Mouse (Mus musculus): ENCODE measurements around the gene Pacs2. TPM values are rescaled to one million over a fixed set of nuclear protein-coding genes. Genes with fewer than 3 reads are reported as not detected.
A peak's percentile ranks its signal among the peaks of the same experiment; 100 is the strongest.

Pacs2 gene
- total and polyA plus RNA-seq, 3 experiments, result 29.8 to 69.7 (median 62.5) TPM

DNA sequence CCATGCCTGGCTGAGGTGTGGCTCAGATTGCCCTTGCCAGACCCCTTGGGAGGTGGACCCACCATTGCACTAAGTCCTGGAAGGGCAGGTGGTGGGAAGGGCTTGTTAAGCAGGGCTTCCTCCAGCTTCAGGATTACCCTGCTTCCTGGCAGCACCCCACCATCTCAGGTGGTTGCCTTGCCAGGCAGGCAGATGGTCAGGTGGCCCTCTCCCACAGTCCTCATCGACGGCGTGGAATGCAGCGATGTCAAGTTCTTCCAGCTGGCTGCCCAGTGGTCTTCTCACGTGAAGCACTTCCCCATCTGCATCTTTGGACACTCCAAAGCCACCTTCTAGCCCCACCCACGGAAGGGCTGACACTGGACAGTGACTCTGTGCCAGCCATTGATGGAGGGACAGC is 57.0 kb downstream of the Pacs2 start:
- no peaks in the 10 kb centered on the region for H3K9me3 ChIP-seq (replicated peaks; ENCODE audit: insufficient read depth, low read length)
- H3K4me1 ChIP-seq (ENCODE audit: control insufficient read depth in 1 of 2, insufficient read depth in 2 of 2, low read length in 2 of 2), result peaks cover 0 to 14% of the 10 kb centered on the region in 2 experiments; a peak in 2 of 4 replicates
- H3K79me2 ChIP-seq (ENCODE audit: control insufficient read depth, insufficient read depth, low read length, poor library complexity), result peaks cover 3% of the 10 kb centered on the region; the same call in 1 of the 2 replicates
- no peaks in the 10 kb centered on the region for H3K27me3 ChIP-seq (ENCODE audit: control insufficient read depth in 1 of 2, insufficient read depth in 2 of 2, low read length in 2 of 2)
- H3K9ac ChIP-seq (ENCODE audit: control insufficient read depth, low read depth, low read length, poor library complexity, severe bottlenecking), result no peak overlapping the region
- H3K27ac ChIP-seq (ENCODE audit: control insufficient read depth, low read depth, low read length), result no peak overlapping the region
- no peak overlapping the region for H3K4me3 ChIP-seq (ENCODE audit: control insufficient read depth in 1 of 2, insufficient read depth in 1 of 2, low read depth in 2 of 2, low read length in 2 of 2)
- TF ChIP-seq GABPA (IDR thresholded peaks at IDR 0.05; ENCODE audit: low read depth, low read length) (no peak), GATA1 (IDR thresholded peaks at IDR 0.05; ENCODE audit: low read depth, low read length) (no peak)
- H3K36me3 ChIP-seq (ENCODE audit: control insufficient read depth in 1 of 2, insufficient read depth in 2 of 2, low read length in 2 of 2), result peaks cover 0 to 4% of the 10 kb centered on the region in 2 experiments; a peak in 1 of 4 replicates
- DNase-seq (ENCODE audit: low read depth, low spot score), result no peak

DNA sequence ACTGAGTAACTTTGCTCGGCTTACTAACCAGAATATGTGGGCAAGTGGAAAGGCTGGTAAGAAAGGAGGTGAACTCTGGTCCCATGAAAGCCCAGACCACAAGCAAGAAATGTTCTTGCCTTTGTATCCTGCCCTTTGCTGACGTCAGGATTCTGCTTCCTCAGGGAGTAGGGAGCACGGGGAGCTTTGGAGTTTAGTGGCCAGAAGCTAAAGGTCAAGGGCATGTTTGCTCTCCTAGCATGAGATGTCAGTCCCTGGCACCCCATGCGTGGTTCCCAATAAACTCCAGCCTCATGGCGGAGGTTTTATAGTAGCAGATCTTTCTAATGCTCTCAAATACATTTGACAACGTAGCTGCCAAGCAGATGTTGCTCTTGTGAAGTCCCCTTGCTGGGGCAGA is 57.5 kb downstream of the Pacs2 start:
- TF ChIP-seq SMC3 (IDR thresholded peaks at IDR 0.05; ENCODE audit: low read depth, low read length) (0 out of 2 replicates have a peak, but pooled peaks have one; percentile 3), GATA1 (IDR thresholded peaks at IDR 0.05; ENCODE audit: low read depth, low read length) (no peak)
- DNase-seq (ENCODE audit: low read depth, low spot score), result no peak
- H3K27ac ChIP-seq (ENCODE audit: control insufficient read depth, low read depth, low read length), result no peak overlapping the region
- H3K27me3 ChIP-seq (ENCODE audit: control insufficient read depth in 1 of 2, insufficient read depth in 2 of 2, low read length in 2 of 2), result no peaks in the 10 kb centered on the region
- H3K4me1 ChIP-seq (ENCODE audit: control insufficient read depth in 1 of 2, insufficient read depth in 2 of 2, low read length in 2 of 2), result peaks cover 0 to 14% of the 10 kb centered on the region in 2 experiments; a peak in 2 of 4 replicates
- peaks cover 3% of the 10 kb centered on the region; the same call in 1 of the 2 replicates for H3K79me2 ChIP-seq (ENCODE audit: control insufficient read depth, insufficient read depth, low read length, poor library complexity)
- no peak overlapping the region for H3K4me3 ChIP-seq (ENCODE audit: control insufficient read depth in 1 of 2, insufficient read depth in 1 of 2, low read depth in 2 of 2, low read length in 2 of 2)
- no peaks in the 10 kb centered on the region for H3K9me3 ChIP-seq (replicated peaks; ENCODE audit: insufficient read depth, low read length)
- H3K9ac ChIP-seq (ENCODE audit: control insufficient read depth, low read depth, low read length, poor library complexity, severe bottlenecking), result no peak overlapping the region
- peaks cover 0 to 4% of the 10 kb centered on the region in 2 experiments; a peak in 1 of 4 replicates for H3K36me3 ChIP-seq (ENCODE audit: control insufficient read depth in 1 of 2, insufficient read depth in 2 of 2, low read length in 2 of 2)

DNA sequence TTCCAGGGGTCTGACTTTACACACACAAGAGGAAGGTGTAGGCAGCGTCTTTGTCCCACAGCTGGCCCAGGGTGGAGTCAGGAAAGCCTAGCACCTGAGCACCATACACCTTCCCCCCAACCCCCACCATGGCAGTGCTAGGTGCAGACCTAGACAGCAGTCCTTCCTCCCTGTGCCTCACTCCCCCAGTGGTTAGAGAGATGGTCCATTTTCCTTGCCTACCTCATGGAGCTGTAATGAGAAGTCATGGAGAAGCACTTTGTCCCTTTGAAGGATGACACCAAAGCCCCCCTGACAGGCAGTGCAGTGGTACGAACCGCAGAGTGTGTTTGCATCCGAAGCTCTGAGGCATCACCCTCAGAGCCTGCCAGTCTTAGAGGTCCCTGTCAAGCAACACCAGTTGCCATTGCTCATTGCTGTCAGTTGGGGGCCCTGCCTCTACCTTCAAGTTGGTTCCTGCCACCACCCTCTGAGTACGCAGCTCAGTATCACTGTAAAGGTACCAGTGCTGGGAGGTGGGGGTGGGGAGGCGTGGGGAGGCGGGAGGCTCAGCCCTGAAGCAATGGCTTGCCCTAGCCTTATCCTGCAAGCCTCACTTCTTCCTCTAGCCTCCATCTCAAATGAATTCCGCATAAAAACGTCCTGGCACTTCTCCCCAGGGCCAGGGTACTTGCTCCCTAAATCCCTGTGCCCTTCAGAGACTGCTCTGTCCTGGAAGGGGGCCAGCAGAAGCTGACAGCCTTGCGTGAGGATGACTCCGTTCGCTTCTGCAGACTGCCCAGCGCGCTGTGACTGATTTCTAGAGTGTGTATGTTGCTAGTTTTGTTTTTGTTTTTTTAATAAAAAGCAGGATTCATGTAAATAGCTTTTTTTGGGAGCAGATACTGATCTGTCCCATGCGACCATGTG is 59.4 kb downstream of the Pacs2 start:
- no peaks in the 10 kb centered on the region for H3K9me3 ChIP-seq (replicated peaks; ENCODE audit: insufficient read depth, low read length)
- H3K4me1 ChIP-seq (ENCODE audit: control insufficient read depth in 1 of 2, insufficient read depth in 2 of 2, low read length in 2 of 2), result peaks cover 0 to 14% of the 10 kb centered on the region in 2 experiments; a peak in 2 of 4 replicates
- peaks cover 3% of the 10 kb centered on the region; the same call in 1 of the 2 replicates for H3K79me2 ChIP-seq (ENCODE audit: control insufficient read depth, insufficient read depth, low read length, poor library complexity)
- peak overlapping the region; percentile 12; the same call in 1 of the 2 replicates for H3K27ac ChIP-seq (ENCODE audit: control insufficient read depth, low read depth, low read length)
- DNase-seq (ENCODE audit: low read depth, low spot score), result peak; percentile 69
- H3K4me3 ChIP-seq (ENCODE audit: control insufficient read depth in 1 of 2, insufficient read depth in 1 of 2, low read depth in 2 of 2, low read length in 2 of 2), result peak overlapping the region; percentile 69 to 71
- H3K9ac ChIP-seq (ENCODE audit: control insufficient read depth, low read depth, low read length, poor library complexity, severe bottlenecking), result peak overlapping the region; percentile 70
- peaks cover 0 to 3% of the 10 kb centered on the region in 2 experiments; a peak in 2 of 4 replicates for H3K27me3 ChIP-seq (ENCODE audit: control insufficient read depth in 1 of 2, insufficient read depth in 2 of 2, low read length in 2 of 2)
- no peak; the same call in 1 of the 2 replicates for TF ChIP-seq CHD2 (IDR thresholded peaks at IDR 0.05; ENCODE audit: low read length)
- TF ChIP-seq ZC3H11A (IDR thresholded peaks at IDR 0.05; ENCODE audit: low read depth, low read length), result no peak
- TF ChIP-seq SMC3 (IDR thresholded peaks at IDR 0.05; ENCODE audit: low read depth, low read length), result peak; percentile 27; the same call in 1 of the 2 replicates
- no peak for TF ChIP-seq NELFE (IDR thresholded peaks at IDR 0.05; ENCODE audit: low read depth, low read length)
- no peak for TF ChIP-seq UBTF (IDR thresholded peaks at IDR 0.05; ENCODE audit: borderline replicate concordance, insufficient read depth, low read depth, low read length)
- TF ChIP-seq GATA1 (IDR thresholded peaks at IDR 0.05; ENCODE audit: low read depth, low read length), result no peak
- no peak for TF ChIP-seq HCFC1 (IDR thresholded peaks at IDR 0.05; ENCODE audit: low read depth, low read length)
- peak in 1 of 3 experiments; percentile 30; a peak in 2 of 6 replicates for TF ChIP-seq CTCF (IDR thresholded peaks at IDR 0.05 in 2 of 3, conservative IDR thresholded peaks at IDR 0.05 in 1 of 3; ENCODE audit: control insufficient read depth in 1 of 3, insufficient read depth in 1 of 3, low read depth in 2 of 3, low read length in 3 of 3, poor library complexity in 1 of 3, severe bottlenecking in 1 of 3)
- peaks cover 0 to 4% of the 10 kb centered on the region in 2 experiments; a peak in 1 of 4 replicates for H3K36me3 ChIP-seq (ENCODE audit: control insufficient read depth in 1 of 2, insufficient read depth in 2 of 2, low read length in 2 of 2)

Measured in MEL (cell line).